Comparison of ENCODE assay signal across 26 mouse cellular contexts in genomic region chr16:19063401-19063762, GRCm38 (mm10).
"Had no signal": no experiment of that assay in that cellular context is flagged by ENCODE, and none has a peak within 500 bp of the region (broad histone marks: within the 10 kb centered on the region; RNA-seq: fewer than 3 reads in every experiment).

No protein-coding gene starts in this region.

- ATAC-seq: hindbrain, embryonic 16.5 days; inflammation-experienced regulatory T-cells, adult 6 months; intestine, embryonic 15.5 days; intestine, postnatal 0 days; liver, embryonic 12.5 days had no signal

- H3K9ac ChIP-seq: heart, embryonic 12.5 days; hindbrain, embryonic 12.5 days; hindbrain, embryonic 14.5 days; intestine, embryonic 15.5 days; limb, embryonic 13.5 days; limb, embryonic 15.5 days; liver, embryonic 12.5 days had no signal

- H3K4me3 ChIP-seq: gastrocnemius, adult 2 months; heart, embryonic 10.5 days; heart, embryonic 12.5 days; hindbrain, embryonic 10.5 days; hindbrain, embryonic 12.5 days; intestine, embryonic 15.5 days; layer of hippocampus, adult 2 months; left cerebral cortex, adult 2 months; limb, embryonic 13.5 days; limb, embryonic 15.5 days; liver, embryonic 12.5 days had no signal

- H3K4me2 ChIP-seq: heart, embryonic 12.5 days; hindbrain, embryonic 12.5 days; hindbrain, embryonic 14.5 days; intestine, embryonic 15.5 days; limb, embryonic 13.5 days; limb, embryonic 15.5 days; liver, embryonic 12.5 days had no signal

- H3K4me1 ChIP-seq: heart, embryonic 10.5 days; heart, embryonic 12.5 days; hindbrain, embryonic 10.5 days; hindbrain, embryonic 12.5 days; intestine, embryonic 15.5 days; limb, embryonic 13.5 days; limb, embryonic 15.5 days; liver, embryonic 12.5 days had no signal

- H3K27ac ChIP-seq: gastrocnemius, adult 2 months; heart, embryonic 10.5 days; hindbrain, embryonic 10.5 days; hindbrain, embryonic 12.5 days; hindbrain, embryonic 14.5 days; intestine, embryonic 15.5 days; layer of hippocampus, adult 2 months; left cerebral cortex, adult 2 months; limb, embryonic 13.5 days; limb, embryonic 15.5 days; liver, embryonic 12.5 days had no signal

- H3K9me3 ChIP-seq: heart, embryonic 10.5 days; heart, embryonic 12.5 days; hindbrain, embryonic 10.5 days; hindbrain, embryonic 12.5 days; intestine, embryonic 15.5 days; limb, embryonic 13.5 days; limb, embryonic 15.5 days; liver, embryonic 12.5 days had no signal

- H3K27me3 ChIP-seq: heart, embryonic 12.5 days; hindbrain, embryonic 12.5 days; intestine, embryonic 15.5 days; limb, embryonic 13.5 days; limb, embryonic 15.5 days; liver, embryonic 12.5 days had no signal

- DNase-seq: gastrocnemius, adult 2 months; gastrocnemius, postnatal 10 days; gastrocnemius, postnatal 25 days; heart, adult 18-20 months; heart, postnatal 10 days; heart, postnatal 4 days; kidney, adult 18-20 months; kidney, adult 8-10 months; kidney, postnatal 10 days; kidney, postnatal 25 days; kidney, postnatal 4 days; left cerebral cortex, postnatal 4 days had no signal

- H3K36me3 ChIP-seq: heart, embryonic 10.5 days; heart, embryonic 12.5 days; hindbrain, embryonic 10.5 days; hindbrain, embryonic 12.5 days; intestine, embryonic 15.5 days; limb, embryonic 13.5 days; limb, embryonic 15.5 days; liver, embryonic 12.5 days had no signal
